Comparison of ENCODE assay signal across 8 mouse cellular contexts in genomic region chr11:115427482-115428331, GRCm38 (mm10). TPM values are rescaled to one million over a fixed set of nuclear protein-coding genes. Genes with fewer than 3 reads are reported as not detected.
DNase-seq lines count a peak whose midpoint lies in the region; ATAC-seq and TF ChIP-seq lines count a peak whose summit lies in the region.

No protein-coding gene starts in this region.

- peak; percentile 42; the same call in 1 of the 2 replicates for TF ChIP-seq POLR2A in heart, adult 2 months (IDR thresholded peaks at IDR 0.05; ENCODE audit: insufficient read depth, low read depth, low read length)

- no peaks in the 10 kb centered on the region for H3K4me1 ChIP-seq in embryonic facial prominence, embryonic 11.5 days (ENCODE audit: control insufficient read depth, insufficient read depth, low read length)
- peaks cover 2% of the 10 kb centered on the region for H3K4me1 ChIP-seq in heart, adult 2 months (ENCODE audit: control insufficient read depth, insufficient read depth, low read length)
- H3K4me1 ChIP-seq in limb, embryonic 13.5 days = peaks cover 21% of the 10 kb centered on the region
- H3K4me1 ChIP-seq in midbrain, embryonic 15.5 days = peaks cover 10% of the 10 kb centered on the region

- H3K9ac ChIP-seq in embryonic facial prominence, embryonic 11.5 days (replicated peaks; ENCODE audit: low read length) = peak overlapping the region; percentile 15; the same call in 1 of the 2 replicates
- peak overlapping the region; percentile 49; the same call in 1 of the 2 replicates for H3K9ac ChIP-seq in heart, adult 2 months (ENCODE audit: low read depth, low read length)
- H3K9ac ChIP-seq in limb, embryonic 13.5 days = no peak overlapping the region; the same call in 1 of the 2 replicates
- 0 out of 2 replicates have a peak overlapping the region, but pooled peaks have one; percentile 10 for H3K9ac ChIP-seq in midbrain, embryonic 15.5 days

- H3K4me2 ChIP-seq in embryonic facial prominence, embryonic 11.5 days (ENCODE audit: low read depth, low read length) = no peak overlapping the region
- H3K4me2 ChIP-seq in limb, embryonic 13.5 days (replicated peaks) = peak overlapping the region; percentile 36; the same call in 1 of the 2 replicates
- peak overlapping the region; percentile 34 for H3K4me2 ChIP-seq in midbrain, embryonic 15.5 days

- DNase-seq in B cell, adult 2 months = peak; percentile 61 to 63
- peak; percentile 87 for DNase-seq in adrenal gland, postnatal 14 days
- peak; percentile 91 for DNase-seq in embryonic facial prominence, embryonic 11.5 days (ENCODE audit: low spot score)
- DNase-seq in heart, adult 2 months = peak; percentile 68 to 78
- DNase-seq in kidney, adult 11 months = peak; percentile 66
- DNase-seq in spleen, postnatal 4 days (ENCODE audit: low spot score in 2 of 2) = peak; percentile 57 to 77

- no peaks in the 10 kb centered on the region for H3K27me3 ChIP-seq in embryonic facial prominence, embryonic 11.5 days (ENCODE audit: control insufficient read depth, insufficient read depth, low read length)
- no peaks in the 10 kb centered on the region for H3K27me3 ChIP-seq in heart, adult 2 months (ENCODE audit: control insufficient read depth, insufficient read depth, low read length)
- H3K27me3 ChIP-seq in limb, embryonic 13.5 days = no peaks in the 10 kb centered on the region
- H3K27me3 ChIP-seq in midbrain, embryonic 15.5 days (replicated peaks) = no peaks in the 10 kb centered on the region

- no peak overlapping the region for H3K27ac ChIP-seq in embryonic facial prominence, embryonic 11.5 days (replicated peaks; ENCODE audit: low read depth, low read length)
- peak overlapping the region; percentile 72 for H3K27ac ChIP-seq in heart, adult 2 months
- H3K27ac ChIP-seq in limb, embryonic 13.5 days = peak overlapping the region; percentile 22; the same call in 1 of the 2 replicates
- H3K27ac ChIP-seq in midbrain, embryonic 15.5 days = peak overlapping the region; percentile 75

- TF ChIP-seq EP300 in heart, adult 2 months (IDR thresholded peaks at IDR 0.05; ENCODE audit: insufficient read depth, low read depth, low read length) = peak; percentile 69

- intact Hi-C loops in heart, adult 2 months (cut with DNase I) = loop anchor here (1.0 to 5.0 kb wide), 2 partner anchors 47 to 70 kb away; no protein-coding TSS in a partner anchor

- H3K36me3 ChIP-seq in embryonic facial prominence, embryonic 11.5 days (replicated peaks; ENCODE audit: control insufficient read depth, insufficient read depth, low read depth, low read length) = peaks cover 9% of the 10 kb centered on the region
- H3K36me3 ChIP-seq in heart, adult 2 months (ENCODE audit: control insufficient read depth, insufficient read depth, low read length) = no peaks in the 10 kb centered on the region
- peaks cover 89% of the 10 kb centered on the region for H3K36me3 ChIP-seq in limb, embryonic 13.5 days
- H3K36me3 ChIP-seq in midbrain, embryonic 15.5 days (replicated peaks) = peaks cover 27% of the 10 kb centered on the region

- peak; percentile 88 for TF ChIP-seq CTCF in heart, adult 2 months (IDR thresholded peaks at IDR 0.05)

- H3K4me3 ChIP-seq in embryonic facial prominence, embryonic 11.5 days (ENCODE audit: low read depth, low read length) = no peak overlapping the region
- no peak overlapping the region for H3K4me3 ChIP-seq in heart, adult 2 months
- no peak overlapping the region for H3K4me3 ChIP-seq in limb, embryonic 13.5 days
- no peak overlapping the region for H3K4me3 ChIP-seq in midbrain, embryonic 15.5 days

- WGBS in embryonic facial prominence, embryonic 11.5 days = 32% methylated on average over 20 of the region's 20 CpGs
- WGBS in heart, adult 2 months = 15% methylated on average over 20 of the region's 20 CpGs
- WGBS in limb, embryonic 13.5 days = 41% methylated on average over 20 of the region's 20 CpGs
- WGBS in midbrain, embryonic 15.5 days = 30% methylated on average over 20 of the region's 20 CpGs

- no peaks in the 10 kb centered on the region for H3K79me2 ChIP-seq in heart, adult 2 months (replicated peaks; ENCODE audit: control insufficient read depth, insufficient read depth, low read length)

- H3K9me3 ChIP-seq in embryonic facial prominence, embryonic 11.5 days (replicated peaks; ENCODE audit: control insufficient read depth, low read length) = no peaks in the 10 kb centered on the region
- H3K9me3 ChIP-seq in limb, embryonic 13.5 days = no peaks in the 10 kb centered on the region
- no peaks in the 10 kb centered on the region for H3K9me3 ChIP-seq in midbrain, embryonic 15.5 days

- peak; percentile 45; the same call in 1 of the 2 replicates for ATAC-seq in embryonic facial prominence, embryonic 11.5 days (replicated peaks; ENCODE audit: insufficient number of reproducible peaks, low FRiP score, low TSS enrichment, low read depth)
- peak; percentile 72 for ATAC-seq in limb, embryonic 13.5 days (ENCODE audit: low FRiP score, low read depth)
- ATAC-seq in midbrain, embryonic 15.5 days (replicated peaks) = peak; percentile 70; the same call in 1 of the 2 replicates

RNA-seq across cellular contexts. Expression of gene Kctd2, which starts 7.8 kb away (rescaled TPM):
- total RNA-seq in adrenal gland, postnatal 14 days (2021) = 39.1 and 45.2 TPM in 2 replicates
- polyA plus RNA-seq in embryonic facial prominence, embryonic 11.5 days (2014; fragmentation: Nextera tagmentation; extraction: Ambion mirVana) = 18.8 and 21.0 TPM in 2 replicates
- total RNA-seq in heart, adult 2 months (2021) = 10 to 100 TPM; 26.6 to 30.0 TPM
- 22.9 and 31.9 TPM in 2 replicates for polyA plus RNA-seq in heart, adult 2 months (2012; rRNA removed)
- polyA plus RNA-seq in limb, embryonic 13.5 days (2015; fragmentation: Nextera tagmentation; extraction: Ambion mirVana) = 16.1 and 17.4 TPM in 2 replicates
- 32.3 and 34.8 TPM in 2 replicates for polyA plus RNA-seq in midbrain, embryonic 15.5 days (2015; fragmentation: Nextera tagmentation; extraction: Ambion mirVana)

RNA-seq across cellular contexts. Expression of gene Atp5h, which starts 7.9 kb away (rescaled TPM):
- 857 and 919 TPM in 2 replicates for total RNA-seq in adrenal gland, postnatal 14 days (2021)
- polyA plus RNA-seq in embryonic facial prominence, embryonic 11.5 days (2014; fragmentation: Nextera tagmentation; extraction: Ambion mirVana) = 893 and 931 TPM in 2 replicates
- total RNA-seq in heart, adult 2 months (2021) = 1,000 to 10,000 TPM; 1,964 to 2,328 TPM
- polyA plus RNA-seq in heart, adult 2 months (2012; rRNA removed) = 830 and 1,376 TPM in 2 replicates
- polyA plus RNA-seq in limb, embryonic 13.5 days (2015; fragmentation: Nextera tagmentation; extraction: Ambion mirVana) = 942 TPM in 2 replicates
- polyA plus RNA-seq in midbrain, embryonic 15.5 days (2015; fragmentation: Nextera tagmentation; extraction: Ambion mirVana) = 782 and 789 TPM in 2 replicates

RNA-seq across cellular contexts. Expression of gene Trim80, which starts 12.6 kb away (rescaled TPM):
- total RNA-seq in adrenal gland, postnatal 14 days (2021) = not detected in 2 replicates
- not detected in 2 replicates for polyA plus RNA-seq in embryonic facial prominence, embryonic 11.5 days (2014; fragmentation: Nextera tagmentation; extraction: Ambion mirVana)
- total RNA-seq in heart, adult 2 months (2021) = under 1 TPM in 1 of 2 experiments, not detected in 1; 0.13 TPM
- polyA plus RNA-seq in heart, adult 2 months (2012; rRNA removed) = 0.33 TPM in 1 of 2 replicates, not detected in the other
- polyA plus RNA-seq in limb, embryonic 13.5 days (2015; fragmentation: Nextera tagmentation; extraction: Ambion mirVana) = 0.08 TPM in 1 of 2 replicates, not detected in the other
- polyA plus RNA-seq in midbrain, embryonic 15.5 days (2015; fragmentation: Nextera tagmentation; extraction: Ambion mirVana) = not detected in 2 replicates

RNA-seq across cellular contexts. Expression of gene Mrpl58, which starts 24.2 kb away (rescaled TPM):
- 136 and 146 TPM in 2 replicates for total RNA-seq in adrenal gland, postnatal 14 days (2021)
- 217 and 221 TPM in 2 replicates for polyA plus RNA-seq in embryonic facial prominence, embryonic 11.5 days (2014; fragmentation: Nextera tagmentation; extraction: Ambion mirVana)
- total RNA-seq in heart, adult 2 months (2021) = 100 to 1,000 TPM; 144 to 159 TPM
- 82.7 and 104 TPM in 2 replicates for polyA plus RNA-seq in heart, adult 2 months (2012; rRNA removed)
- polyA plus RNA-seq in limb, embryonic 13.5 days (2015; fragmentation: Nextera tagmentation; extraction: Ambion mirVana) = 174 and 178 TPM in 2 replicates
- polyA plus RNA-seq in midbrain, embryonic 15.5 days (2015; fragmentation: Nextera tagmentation; extraction: Ambion mirVana) = 182 and 191 TPM in 2 replicates

RNA-seq across cellular contexts. Expression of gene Slc16a5, which starts 34.6 kb away (rescaled TPM):
- total RNA-seq in adrenal gland, postnatal 14 days (2021) = 1.2 and 1.3 TPM in 2 replicates
- 0.22 TPM in 1 of 2 replicates, not detected in the other for polyA plus RNA-seq in embryonic facial prominence, embryonic 11.5 days (2014; fragmentation: Nextera tagmentation; extraction: Ambion mirVana)
- total RNA-seq in heart, adult 2 months (2021) = not detected
- 0.06 and 0.18 TPM in 2 replicates for polyA plus RNA-seq in heart, adult 2 months (2012; rRNA removed)
- polyA plus RNA-seq in limb, embryonic 13.5 days (2015; fragmentation: Nextera tagmentation; extraction: Ambion mirVana) = 0.15 and 0.19 TPM in 2 replicates
- polyA plus RNA-seq in midbrain, embryonic 15.5 days (2015; fragmentation: Nextera tagmentation; extraction: Ambion mirVana) = 0.09 and 0.42 TPM in 2 replicates
